ENCODE assay signal across 22 mouse cellular contexts in genomic region chr2:156443323-156443722, GRCm38 (mm10). TPM values are rescaled to one million over a fixed set of nuclear protein-coding genes. Genes with fewer than 3 reads are reported as not detected.
DNase-seq lines count a peak whose midpoint lies in the region; ATAC-seq and TF ChIP-seq lines count a peak whose summit lies in the region.
"Had no signal": no experiment of that assay in that cellular context is flagged by ENCODE, and none has a peak within 500 bp of the region (broad histone marks: within the 10 kb centered on the region; RNA-seq: fewer than 3 reads in every experiment).

No protein-coding gene starts in this region.

- DNase-seq in forebrain, embryonic 10.5 days (ENCODE audit: extremely low spot score, low spot score): no peak
- peak; percentile 31 for DNase-seq in kidney, adult 2 months
- DNase-seq in R1 (ENCODE audit: low read depth, low spot score): peak; percentile 93
- no peak for DNase-seq in right cerebral cortex, postnatal 10 days (ENCODE audit: low spot score in 2 of 2)
- no peak for DNase-seq in left cerebral cortex, postnatal 14 days (ENCODE audit: low spot score in 2 of 2)
- DNase-seq: adrenal gland, adult 2 months; adrenal gland, postnatal 25 days; cerebellum, adult 2 months; cerebellum, postnatal 10 days; gastrocnemius, postnatal 10 days; heart, adult 18-20 months; heart, postnatal 4 days had no signal

- WGBS in forebrain, embryonic 10.5 days: 68% methylated on average over 1 of the region's 1 CpGs
- WGBS in forebrain, embryonic 16.5 days: 83% methylated on average over 1 of the region's 1 CpGs
- WGBS in kidney, adult 2 months: 11% methylated on average over 1 of the region's 1 CpGs
- 78% methylated on average over 1 of the region's 1 CpGs for WGBS in kidney, embryonic 14.5 days

- H3K27ac ChIP-seq in forebrain, embryonic 10.5 days: peak overlapping the region; percentile 40; the same call in 1 of the 2 replicates
- no peak overlapping the region for H3K27ac ChIP-seq in forebrain, embryonic 16.5 days (ENCODE audit: low read length)
- peak overlapping the region; percentile 22; the same call in 1 of the 2 replicates for H3K27ac ChIP-seq in kidney, adult 2 months (ENCODE audit: insufficient read depth, low read depth, low read length)
- no peak overlapping the region for H3K27ac ChIP-seq in kidney, embryonic 14.5 days (ENCODE audit: low read depth, low read length)
- H3K27ac ChIP-seq: embryonic facial prominence, embryonic 15.5 days; forebrain, embryonic 15.5 days; hindbrain, embryonic 12.5 days had no signal

- H3K9me3 ChIP-seq in forebrain, embryonic 10.5 days: no peaks in the 10 kb centered on the region
- H3K9me3 ChIP-seq in forebrain, embryonic 16.5 days (ENCODE audit: control insufficient read depth, low read length): no peaks in the 10 kb centered on the region
- no peaks in the 10 kb centered on the region for H3K9me3 ChIP-seq in kidney, embryonic 14.5 days (ENCODE audit: control insufficient read depth, low read length)
- H3K9me3 ChIP-seq: embryonic facial prominence, embryonic 15.5 days; forebrain, embryonic 15.5 days; G1E; hindbrain, embryonic 12.5 days had no signal

- no peak for ATAC-seq in forebrain, embryonic 16.5 days
- ATAC-seq in kidney, embryonic 14.5 days (ENCODE audit: low FRiP score, low TSS enrichment): no peak
- ATAC-seq: activated CD4-positive, CD25-positive, alpha-beta regulatory T cell, adult 4 months; forebrain, embryonic 15.5 days; hindbrain, embryonic 16.5 days had no signal

- H3K36me3 ChIP-seq in forebrain, embryonic 10.5 days (replicated peaks): no peaks in the 10 kb centered on the region
- peaks cover 7% of the 10 kb centered on the region; the same call in 1 of the 2 replicates for H3K36me3 ChIP-seq in forebrain, embryonic 16.5 days (ENCODE audit: control insufficient read depth, insufficient read depth)
- no peaks in the 10 kb centered on the region for H3K36me3 ChIP-seq in kidney, adult 2 months (ENCODE audit: control insufficient read depth, insufficient read depth, low read length)
- no peaks in the 10 kb centered on the region for H3K36me3 ChIP-seq in kidney, embryonic 14.5 days (ENCODE audit: control insufficient read depth, insufficient read depth, low read length)
- H3K36me3 ChIP-seq: embryonic facial prominence, embryonic 15.5 days; G1E had no signal

- H3K27me3 ChIP-seq in forebrain, embryonic 10.5 days (ENCODE audit: poor library complexity, severe bottlenecking): no peaks in the 10 kb centered on the region
- H3K27me3 ChIP-seq in forebrain, embryonic 16.5 days (replicated peaks; ENCODE audit: control insufficient read depth, insufficient read depth, low read length): no peaks in the 10 kb centered on the region
- no peaks in the 10 kb centered on the region for H3K27me3 ChIP-seq in kidney, adult 2 months (replicated peaks; ENCODE audit: control insufficient read depth, insufficient read depth, low read length)
- H3K27me3 ChIP-seq in kidney, embryonic 14.5 days (ENCODE audit: control insufficient read depth, insufficient read depth, low read length): no peaks in the 10 kb centered on the region
- H3K27me3 ChIP-seq: embryonic facial prominence, embryonic 15.5 days; forebrain, embryonic 15.5 days; heart, embryonic 12.5 days; hindbrain, embryonic 12.5 days had no signal

- intact Hi-C loops in left cerebral cortex, postnatal 14 days (cut with DNase I): no loop called here

- H3K4me3 ChIP-seq in forebrain, embryonic 10.5 days: no peak overlapping the region
- H3K4me3 ChIP-seq in forebrain, embryonic 16.5 days (replicated peaks; ENCODE audit: low read length): no peak overlapping the region
- no peak overlapping the region for H3K4me3 ChIP-seq in kidney, adult 2 months (ENCODE audit: insufficient read depth, low read depth, low read length)
- H3K4me3 ChIP-seq in kidney, embryonic 14.5 days (ENCODE audit: low read length): no peak overlapping the region
- H3K4me3 ChIP-seq: embryonic facial prominence, embryonic 15.5 days; erythroblast, embryonic 14.5 days; forebrain, embryonic 15.5 days; heart, embryonic 12.5 days; hindbrain, embryonic 12.5 days had no signal

- H3K4me2 ChIP-seq in forebrain, embryonic 16.5 days (ENCODE audit: low read length): no peak overlapping the region
- H3K4me2 ChIP-seq in kidney, embryonic 14.5 days (replicated peaks; ENCODE audit: low read depth, low read length): no peak overlapping the region
- H3K4me2 ChIP-seq: embryonic facial prominence, embryonic 15.5 days; forebrain, embryonic 15.5 days; heart, embryonic 12.5 days; hindbrain, embryonic 12.5 days had no signal

- H3K4me1 ChIP-seq in forebrain, embryonic 10.5 days: peaks cover 45% of the 10 kb centered on the region
- H3K4me1 ChIP-seq in forebrain, embryonic 16.5 days (replicated peaks; ENCODE audit: control insufficient read depth, insufficient read depth, low read length): no peaks in the 10 kb centered on the region
- peaks cover 14% of the 10 kb centered on the region; the same call in 1 of the 2 replicates for H3K4me1 ChIP-seq in kidney, adult 2 months (ENCODE audit: control insufficient read depth, insufficient read depth, low read length)
- H3K4me1 ChIP-seq in kidney, embryonic 14.5 days (ENCODE audit: control insufficient read depth, insufficient read depth, low read length): peaks cover 13% of the 10 kb centered on the region; the same call in 1 of the 2 replicates
- H3K4me1 ChIP-seq: forebrain, embryonic 15.5 days had no signal

- H3K9ac ChIP-seq in forebrain, embryonic 16.5 days (replicated peaks; ENCODE audit: low read depth, low read length): no peak overlapping the region
- H3K9ac ChIP-seq in kidney, embryonic 14.5 days (ENCODE audit: low read depth, low read length): no peak overlapping the region
- H3K9ac ChIP-seq: embryonic facial prominence, embryonic 15.5 days; forebrain, embryonic 15.5 days; heart, embryonic 12.5 days; hindbrain, embryonic 12.5 days had no signal

- TF ChIP-seq POLR2A in kidney, adult 2 months (IDR thresholded peaks at IDR 0.05; ENCODE audit: low read depth, low read length): no peak

- TF ChIP-seq CTCF in kidney, adult 2 months (conservative IDR thresholded peaks at IDR 0.05; ENCODE audit: insufficient read depth, insufficient read length, low read depth, low read length): no peak

RNA-seq across cellular contexts. Expression of gene Epb41l1, which starts 22.6 kb away (rescaled TPM):
- polyA plus RNA-seq in forebrain, embryonic 10.5 days (2016; fragmentation: Nextera tagmentation; extraction: Ambion mirVana): 0.93 and 1.1 TPM in 2 replicates
- 10.7 and 15.5 TPM in 2 replicates for polyA plus RNA-seq in forebrain, embryonic 16.5 days (2015; fragmentation: Nextera tagmentation; extraction: Ambion mirVana)
- 38.1 and 38.7 TPM in 2 replicates for polyA plus RNA-seq in kidney, adult 2 months (2012; rRNA removed)
- 2.5 and 3.1 TPM in 2 replicates for polyA plus RNA-seq in kidney, embryonic 14.5 days (2014; fragmentation: Nextera tagmentation; extraction: Ambion mirVana)
- total RNA-seq in left cerebral cortex, postnatal 14 days (2021): 100 to 1,000 TPM; 304 to 328 TPM

Comparison
In these comparisons a context has a peak if more than half of its experiments do, and no peak if none do; other contexts are left out.
1. H3K27ac ChIP-seq: peak in forebrain, embryonic 10.5 days (single experiment) and kidney, adult 2 months (single experiment); none in forebrain, embryonic 16.5 days (single experiment) and kidney, embryonic 14.5 days (single experiment).
2. DNase-seq: peak in kidney, adult 2 months (single experiment) and R1 (single experiment); none in forebrain, embryonic 10.5 days (single experiment), right cerebral cortex, postnatal 10 days (0 of 2) and left cerebral cortex, postnatal 14 days (0 of 2).